Mouse (Mus musculus) kidney, embryonic 15.5 days (tissue): ENCODE data around the gene Tcp11l1. TPM values are rescaled to one million over a fixed set of nuclear protein-coding genes. Genes with fewer than 3 reads are reported as not detected.

Experiments
- ATAC-seq: fragments of 200-750 bp; cut with Nextera tagmentation; replicated peaks from 2 replicates; pipeline ENCODE4 v1.8.0; 2017; ENCODE audit warnings: moderate TSS enrichment; ENCODE audit not compliant: low FRiP score
- H3K27ac ChIP-seq: fragments of 300-500 bp; sonication (generic); 2 replicates; pipeline ENCODE4 v1.5.1; 2015; ENCODE audit warnings: mild to moderate bottlenecking, inconsistent platforms
- H3K27me3 ChIP-seq: fragments of 300-500 bp; sonication (generic); 2 replicates; pipeline ENCODE4 v1.6.1; 2015; ENCODE audit warnings: inconsistent platforms
- H3K36me3 ChIP-seq: fragments of 300-500 bp; sonication (generic); 2 replicates; pipeline ENCODE4 v1.6.1; 2015; ENCODE audit warnings: inconsistent platforms
- H3K4me1 ChIP-seq: fragments of 300-500 bp; sonication (generic); 2 replicates; pipeline ENCODE4 v1.6.1; 2015; ENCODE audit warnings: inconsistent platforms
- H3K4me2 ChIP-seq: fragments of 300-500 bp; sonication (generic); 2 replicates; pipeline ENCODE4 v1.6.1; 2015; ENCODE audit warnings: moderate library complexity, mild to moderate bottlenecking, inconsistent platforms
- H3K4me3 ChIP-seq: fragments of 300-500 bp; sonication (generic); replicated peaks from 2 replicates; pipeline ENCODE4 v1.5.1; 2015; ENCODE audit warnings: mild to moderate bottlenecking, inconsistent platforms
- H3K9ac ChIP-seq: fragments of 300-500 bp; sonication (generic); 2 replicates; pipeline ENCODE4 v1.6.1; 2015; ENCODE audit warnings: mild to moderate bottlenecking, inconsistent platforms
- H3K9me3 ChIP-seq: fragments of 300-500 bp; sonication (generic); replicated peaks from 2 replicates; pipeline ENCODE4 v1.6.1; 2016; ENCODE audit warnings: inconsistent platforms
- WGBS: fragments of 180-500 bp; shearing (Covaris S2); methylation state at CpG from one replicate; pipeline ENCODE4 v1.1.7; 2015; ENCODE audit warnings: mixed read lengths; 5-methylcytosine and 5-hydroxymethylcytosine counted together
- polyA plus RNA-seq: library from polyadenylated mRNA; unstranded; fragments of >200 nt; fragmentation: Nextera tagmentation; extraction: Ambion mirVana; gene quantifications from 2 replicates; pipeline ENCODE4 v1.2.1, GENCODE M21; 2015

Gene Tcp11l1
- polyA plus RNA-seq, 1 experiment from 2014 or later: 43.3 TPM

- 84% methylated on average over 6 of the region's 6 CpGs for WGBS
These were observed 42.7 kb downstream of the Tcp11l1 start for GRCm38 (mm10) chr2:104669122-104669804.

GRCm38 (mm10) chr2:104663372-104664100 lies 48.4 kb downstream of the Tcp11l1 start:
- H3K36me3 ChIP-seq: peaks cover 69% of the 10 kb centered on the region
- WGBS: 57% methylated on average over 8 of the region's 8 CpGs
- peak; percentile 75 for ATAC-seq

More at GRCm38 (mm10) chr2:104669122-104669804, 42.7 kb downstream of the Tcp11l1 start:
- H3K9me3 ChIP-seq: no peaks in the 10 kb centered on the region
- no peak overlapping the region for H3K27ac ChIP-seq
- peaks cover 26% of the 10 kb centered on the region for H3K36me3 ChIP-seq
- no peaks in the 10 kb centered on the region for H3K27me3 ChIP-seq
- no peaks in the 10 kb centered on the region for H3K4me1 ChIP-seq
- no peak overlapping the region for H3K4me3 ChIP-seq
- ATAC-seq: no peak
- no peak overlapping the region for H3K9ac ChIP-seq
- H3K4me2 ChIP-seq: no peak overlapping the region

GRCm38 (mm10) chr2:104658659-104659058 lies 53.3 kb downstream of the Tcp11l1 start:
- Histone ChIP-seq H3K27me3 (no peaks in the 10 kb centered on the region), H3K9me3 (no peaks in the 10 kb centered on the region), H3K4me1 (no peaks in the 10 kb centered on the region), H3K36me3 (peaks cover 77% of the 10 kb centered on the region), H3K4me2 (no peak overlapping the region), H3K4me3 (no peak overlapping the region), H3K9ac (no peak overlapping the region), H3K27ac (no peak overlapping the region)
- WGBS: 93% methylated on average over 1 of the region's 1 CpGs
- ATAC-seq: no peak

More at GRCm38 (mm10) chr2:104663372-104664100, 48.4 kb downstream of the Tcp11l1 start:
- Histone ChIP-seq H3K9me3 (no peaks in the 10 kb centered on the region), H3K9ac (no peak overlapping the region), H3K4me1 (no peaks in the 10 kb centered on the region), H3K4me2 (no peak overlapping the region), H3K27me3 (no peaks in the 10 kb centered on the region), H3K4me3 (no peak overlapping the region), H3K27ac (peak overlapping the region; percentile 55)

GRCm38 (mm10) chr2:104615985-104616711 lies 95.8 kb downstream of the Tcp11l1 start:
- H3K9ac ChIP-seq: no peak overlapping the region
- H3K27me3 ChIP-seq: no peaks in the 10 kb centered on the region
- H3K27ac ChIP-seq: no peak overlapping the region
- no peaks in the 10 kb centered on the region for H3K9me3 ChIP-seq
- H3K4me3 ChIP-seq: no peak overlapping the region
- H3K4me1 ChIP-seq: no peaks in the 10 kb centered on the region
- H3K36me3 ChIP-seq: peaks cover 27% of the 10 kb centered on the region
- ATAC-seq: no peak
- H3K4me2 ChIP-seq: no peak overlapping the region
- WGBS: 82% methylated on average over 4 of the region's 4 CpGs

GRCm38 (mm10) chr2:104614786-104615185 lies 97.2 kb downstream of the Tcp11l1 start:
- Histone ChIP-seq H3K4me1 (no peaks in the 10 kb centered on the region), H3K36me3 (peaks cover 21% of the 10 kb centered on the region), H3K4me2 (no peak overlapping the region), H3K9me3 (no peaks in the 10 kb centered on the region), H3K27me3 (no peaks in the 10 kb centered on the region), H3K4me3 (no peak overlapping the region), H3K9ac (no peak overlapping the region), H3K27ac (no peak overlapping the region)
- ATAC-seq: no peak
- 94% methylated on average over 3 of the region's 3 CpGs for WGBS

Other genes with a start within 250 kb of the Tcp11l1 start
- gene Hipk3, start 217.7 kb downstream of the Tcp11l1 start, polyA plus RNA-seq: 12.1 and 12.4 TPM in 2 replicates
- 72.2 and 74.4 TPM in 2 replicates for gene Cstf3, start 121.6 kb downstream of the Tcp11l1 start, polyA plus RNA-seq
- gene Pin1rt1, start 4.2 kb upstream of the Tcp11l1 start, polyA plus RNA-seq: not detected in 2 replicates
- 22.8 and 24.6 TPM in 2 replicates for gene Depdc7, start 30.7 kb upstream of the Tcp11l1 start, polyA plus RNA-seq
- gene Qser1, start 104.6 kb upstream of the Tcp11l1 start, polyA plus RNA-seq: 10.4 and 10.8 TPM in 2 replicates
- 2.0 and 2.6 TPM in 2 replicates for gene Prrg4, start 137.7 kb upstream of the Tcp11l1 start, polyA plus RNA-seq
- 6.4 and 7.7 TPM in 2 replicates for gene Ccdc73, start 155.6 kb upstream of the Tcp11l1 start, polyA plus RNA-seq